Mouse (Mus musculus) forebrain, embryonic 11.5 days (tissue): ENCODE measurements around the gene Nckap5l. TPM values are rescaled to one million over a fixed set of nuclear protein-coding genes. Genes with fewer than 3 reads are reported as not detected.
"Not testable (repeated sequence)": the region's sequence is repeated elsewhere in the genome, so short reads cannot be mapped to it uniquely, and the experiment has no call there.

ENCODE experiments used
- ATAC-seq: fragments of 200-750 bp; cut with Nextera tagmentation; replicated peaks from 2 replicates; pipeline ENCODE4 v1.8.0; 2017; ENCODE audit warnings: moderate TSS enrichment; ENCODE audit not compliant: low FRiP score
- DNase-seq: peaks from one replicate; pipeline ENCODE4 v3.0.0-alpha.2; 2017; ENCODE audit warnings: low spot score
- H3K27ac ChIP-seq: fragments of 300-500 bp; sonication (generic); 2 replicates; pipeline ENCODE4 v1.5.1; 2014; ENCODE audit warnings: low read depth, low read length
- H3K27me3 ChIP-seq: fragments of 300-500 bp; sonication (generic); 2 replicates; pipeline ENCODE4 v1.6.1; 2014; ENCODE audit warnings: mild to moderate bottlenecking, low read length, mixed read lengths; ENCODE audit not compliant: control insufficient read depth, insufficient read depth
- H3K36me3 ChIP-seq: fragments of 300-500 bp; sonication (generic); 2 replicates; pipeline ENCODE4 v1.6.1; 2014; ENCODE audit warnings: mild to moderate bottlenecking, low read length, moderate library complexity, mixed read lengths; ENCODE audit not compliant: control insufficient read depth, insufficient read depth
- H3K4me1 ChIP-seq: fragments of 300-500 bp; sonication (generic); replicated peaks from 2 replicates; pipeline ENCODE4 v1.6.1; 2014; ENCODE audit warnings: low read length, mixed read lengths; ENCODE audit not compliant: control insufficient read depth, insufficient read depth
- H3K4me2 ChIP-seq: fragments of 300-500 bp; sonication (generic); 2 replicates; pipeline ENCODE4 v1.6.1; 2014; ENCODE audit warnings: low read depth, mild to moderate bottlenecking, low read length, moderate library complexity, mixed read lengths; ENCODE audit not compliant: severe bottlenecking
- H3K4me3 ChIP-seq: fragments of 300-500 bp; sonication (generic); 2 replicates; pipeline ENCODE4 v1.5.1; 2014; ENCODE audit warnings: low read depth, low read length
- H3K9ac ChIP-seq: fragments of 300-500 bp; sonication (generic); 2 replicates; pipeline ENCODE4 v1.6.1; 2014; ENCODE audit warnings: low read length
- H3K9me3 ChIP-seq: fragments of 300-500 bp; sonication (generic); 2 replicates; pipeline ENCODE4 v1.6.1; 2016; ENCODE audit warnings: low read length, mixed read lengths; ENCODE audit not compliant: control insufficient read depth
- WGBS: fragments of 180-500 bp; shearing (Covaris S2); extraction: QIAGEN DNeasy Blood & Tissue Kit; methylation state at CpG from one replicate; pipeline ENCODE4 v1.1.7; 2014; 5-methylcytosine and 5-hydroxymethylcytosine counted together
- polyA plus RNA-seq: library from polyadenylated mRNA; unstranded; fragments of >200 nt; fragmentation: Nextera tagmentation; extraction: Ambion mirVana; gene quantifications from 2 replicates; pipeline ENCODE4 v1.2.1, GENCODE M21; 2014

Nckap5l gene
- polyA plus RNA-seq, 1 experiment from 2014 or later = 12.2 TPM

- Histone ChIP-seq H3K9me3 (no peaks in the 10 kb centered on the region), H3K27me3 (no peaks in the 10 kb centered on the region), H3K4me3 (no peak overlapping the region), H3K36me3 (no peaks in the 10 kb centered on the region), H3K27ac (no peak overlapping the region), H3K4me1 (peaks cover 2% of the 10 kb centered on the region; the same call in 1 of the 2 replicates), H3K4me2 (no peak overlapping the region), H3K9ac (no peak overlapping the region)
- WGBS = 77% methylated on average over 3 of the region's 3 CpGs
- no peak for ATAC-seq
- no peak for DNase-seq
Observed at GRCm38 (mm10) chr15:99455415-99455814, 2.1 kb downstream of the Nckap5l start.

- no peak overlapping the region for H3K4me3 ChIP-seq
- no peak overlapping the region for H3K4me2 ChIP-seq
- DNase-seq = no peak
- no peak overlapping the region for H3K27ac ChIP-seq
- H3K9me3 ChIP-seq = no peaks in the 10 kb centered on the region
- WGBS = 87% methylated on average over 7 of the region's 7 CpGs
- H3K27me3 ChIP-seq = no peaks in the 10 kb centered on the region
- no peak for ATAC-seq
- no peaks in the 10 kb centered on the region for H3K36me3 ChIP-seq
- H3K9ac ChIP-seq = no peak overlapping the region
- H3K4me1 ChIP-seq = peaks cover 2% of the 10 kb centered on the region; the same call in 1 of the 2 replicates
Observed at GRCm38 (mm10) chr15:99454585-99455279, 2.8 kb downstream of the Nckap5l start.

- no peak for DNase-seq
- Histone ChIP-seq H3K4me1 (peaks cover 2% of the 10 kb centered on the region; the same call in 1 of the 2 replicates), H3K4me3 (no peak overlapping the region), H3K9me3 (no peaks in the 10 kb centered on the region), H3K36me3 (no peaks in the 10 kb centered on the region), H3K4me2 (no peak overlapping the region), H3K27me3 (no peaks in the 10 kb centered on the region), H3K27ac (no peak overlapping the region), H3K9ac (no peak overlapping the region)
- WGBS = 81% methylated on average over 11 of the region's 11 CpGs
- no peak for ATAC-seq
Observed at GRCm38 (mm10) chr15:99453153-99453900, 4.2 kb downstream of the Nckap5l start.

- 89% methylated on average over 8 of the region's 8 CpGs for WGBS
- no peak for ATAC-seq
- DNase-seq = no peak
- Histone ChIP-seq H3K9me3 (no peaks in the 10 kb centered on the region), H3K27me3 (no peaks in the 10 kb centered on the region), H3K4me3 (no peak overlapping the region), H3K4me2 (no peak overlapping the region), H3K4me1 (no peaks in the 10 kb centered on the region; the same call in 1 of the 2 replicates), H3K36me3 (no peaks in the 10 kb centered on the region), H3K9ac (no peak overlapping the region), H3K27ac (0 out of 2 replicates have a peak overlapping the region, but pooled peaks have one; percentile 12)
Observed at GRCm38 (mm10) chr15:99449751-99450280, 7.7 kb downstream of the Nckap5l start.

- Histone ChIP-seq H3K4me3 (no peak overlapping the region), H3K4me1 (no peaks in the 10 kb centered on the region; the same call in 1 of the 2 replicates), H3K27ac (0 out of 2 replicates have a peak overlapping the region, but pooled peaks have one; percentile 12), H3K4me2 (no peak overlapping the region), H3K36me3 (no peaks in the 10 kb centered on the region), H3K9ac (no peak overlapping the region), H3K9me3 (no peaks in the 10 kb centered on the region), H3K27me3 (no peaks in the 10 kb centered on the region)
- no peak for DNase-seq
- WGBS = 88% methylated on average over 9 of the region's 9 CpGs
- no peak for ATAC-seq
Observed at GRCm38 (mm10) chr15:99449131-99449750, 8.3 kb downstream of the Nckap5l start.

- H3K9ac ChIP-seq, H3K4me2 ChIP-seq, DNase-seq, H3K27ac ChIP-seq, H3K9me3 ChIP-seq, H3K27me3 ChIP-seq, ATAC-seq, H3K4me1 ChIP-seq, H3K4me3 ChIP-seq, H3K36me3 ChIP-seq: not testable (repeated sequence)
- 89% methylated on average over 10 of the region's 10 CpGs for WGBS
Observed at GRCm38 (mm10) chr15:99446136-99446535, 11.4 kb downstream of the Nckap5l start.

GRCm38 (mm10) chr15:99445567-99445966 is 12.0 kb downstream of the Nckap5l start:
- H3K4me3 ChIP-seq = no peak overlapping the region
- H3K36me3 ChIP-seq = no peaks in the 10 kb centered on the region
- 71% methylated on average over 6 of the region's 6 CpGs for WGBS
- H3K27ac ChIP-seq = no peak overlapping the region
- H3K9ac ChIP-seq = no peak overlapping the region
- H3K4me2 ChIP-seq = no peak overlapping the region
- peaks cover 2% of the 10 kb centered on the region; the same call in 1 of the 2 replicates for H3K4me1 ChIP-seq
- DNase-seq (no peak), ATAC-seq (no peak)
- no peaks in the 10 kb centered on the region for H3K27me3 ChIP-seq
- no peaks in the 10 kb centered on the region for H3K9me3 ChIP-seq

GRCm38 (mm10) chr15:99442358-99442757 is 15.2 kb downstream of the Nckap5l start:
- DNase-seq = no peak
- no peak for ATAC-seq
- H3K27me3 ChIP-seq = no peaks in the 10 kb centered on the region
- no peaks in the 10 kb centered on the region for H3K36me3 ChIP-seq
- no peaks in the 10 kb centered on the region for H3K9me3 ChIP-seq
- H3K9ac ChIP-seq = no peak overlapping the region
- no peak overlapping the region for H3K4me2 ChIP-seq
- no peak overlapping the region for H3K4me3 ChIP-seq
- H3K4me1 ChIP-seq = peaks cover 4% of the 10 kb centered on the region; the same call in 1 of the 2 replicates
- no peak overlapping the region for H3K27ac ChIP-seq
- WGBS = 84% methylated on average over 7 of the region's 7 CpGs
